Mouse (Mus musculus): ENCODE results near the gene Fyb2.
"Not testable (repeated sequence)": the region's sequence is repeated elsewhere in the genome, so short reads cannot be mapped to it uniquely, and the experiment has no call there.

GRCm38 (mm10) chr4:105004649-105005048 lies 91.4 kb downstream of the Fyb2 start:
- TF ChIP-seq CTCF (conservative IDR thresholded peaks at IDR 0.05; ENCODE audit: low read length) = peak; percentile 62
- not testable (repeated sequence) for TF ChIP-seq NANOG (IDR thresholded peaks at IDR 0.05; ENCODE audit: borderline replicate concordance, low read length)

Data from E14TG2a.4 (cell line).